Mouse (Mus musculus): ENCODE data around the gene Tspan33. TPM values are rescaled to one million over a fixed set of nuclear protein-coding genes. Genes with fewer than 3 reads are reported as not detected.
A peak's percentile ranks its signal among the peaks of the same experiment; 100 is the strongest.

The Tspan33 gene
- polyA plus RNA-seq, 1 experiment from 2014 or later, result 53.5 TPM

DNA sequence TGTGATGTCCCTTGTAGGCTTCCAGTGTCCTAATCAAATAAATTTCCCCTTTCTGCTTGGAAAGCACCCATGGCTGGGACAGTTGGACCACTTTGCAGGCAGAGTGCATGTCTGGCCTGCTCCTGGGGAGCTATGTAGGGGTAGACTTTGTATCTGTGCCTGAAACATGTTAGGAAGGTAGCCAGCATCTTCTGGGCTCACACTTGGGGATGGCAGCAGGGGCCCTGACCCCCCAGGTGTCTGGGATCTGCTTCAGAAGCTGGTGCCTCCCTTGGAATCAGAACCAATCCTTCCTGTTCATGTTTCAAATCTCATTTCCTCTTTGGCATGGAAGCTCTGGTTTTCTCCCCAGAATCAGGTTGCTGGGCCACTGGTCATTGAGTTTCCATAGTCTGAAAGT is 3.1 kb downstream of the Tspan33 start:
- peaks cover 3% of the 10 kb centered on the region for H3K27me3 ChIP-seq
- CTCF ChIA-PET, result interaction anchor here (0.9 kb wide), 1 partner anchor 9 kb away, joined by 3 read pairs; no protein-coding TSS in a partner anchor
- TF ChIP-seq CTCF (IDR thresholded peaks at IDR 0.05), result no peak
- DNase-seq (ENCODE audit: low read depth, low spot score) (no peak), ATAC-seq (no peak)
- in situ Hi-C loops (cut with MboI; ENCODE audit: low pct_unique_long_range_greater_than_20kb), result no loop called here
- POLR2A ChIA-PET, result interaction anchor here (0.6 kb wide), 1 partner anchor 102 kb away, joined by 3 read pairs; no protein-coding TSS in a partner anchor

DNA sequence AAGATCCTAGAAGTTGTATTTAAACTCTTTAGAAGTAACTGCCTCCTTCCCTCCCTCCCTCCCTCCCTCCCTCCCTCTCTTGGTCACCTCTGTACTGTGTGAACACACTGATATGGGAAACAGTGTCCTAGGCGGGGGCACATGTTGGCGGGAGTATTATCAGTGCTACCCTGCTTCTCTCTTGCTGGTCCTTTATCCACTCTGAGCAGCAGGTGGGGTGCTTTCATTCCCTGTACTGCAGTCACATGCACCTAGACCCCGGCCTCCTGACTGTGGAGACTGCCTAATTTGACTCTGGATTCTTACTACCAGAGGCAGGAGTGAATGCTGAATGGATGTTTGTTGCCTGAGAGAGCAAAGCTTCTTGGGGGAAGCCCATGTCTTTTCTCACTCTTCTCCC is 3.5 kb downstream of the Tspan33 start:
- H3K27me3 ChIP-seq, result peaks cover under 1% of the 10 kb centered on the region
- CTCF ChIA-PET, result interaction anchor here (0.9 kb wide), 1 partner anchor 9 kb away, joined by 3 read pairs; no protein-coding TSS in a partner anchor
- POLR2A ChIA-PET, result no interaction called here
- no peak for ATAC-seq
- in situ Hi-C loops (cut with MboI; ENCODE audit: low pct_unique_long_range_greater_than_20kb), result no loop called here
- TF ChIP-seq CTCF (IDR thresholded peaks at IDR 0.05), result no peak
- DNase-seq (ENCODE audit: low read depth, low spot score), result no peak

DNA sequence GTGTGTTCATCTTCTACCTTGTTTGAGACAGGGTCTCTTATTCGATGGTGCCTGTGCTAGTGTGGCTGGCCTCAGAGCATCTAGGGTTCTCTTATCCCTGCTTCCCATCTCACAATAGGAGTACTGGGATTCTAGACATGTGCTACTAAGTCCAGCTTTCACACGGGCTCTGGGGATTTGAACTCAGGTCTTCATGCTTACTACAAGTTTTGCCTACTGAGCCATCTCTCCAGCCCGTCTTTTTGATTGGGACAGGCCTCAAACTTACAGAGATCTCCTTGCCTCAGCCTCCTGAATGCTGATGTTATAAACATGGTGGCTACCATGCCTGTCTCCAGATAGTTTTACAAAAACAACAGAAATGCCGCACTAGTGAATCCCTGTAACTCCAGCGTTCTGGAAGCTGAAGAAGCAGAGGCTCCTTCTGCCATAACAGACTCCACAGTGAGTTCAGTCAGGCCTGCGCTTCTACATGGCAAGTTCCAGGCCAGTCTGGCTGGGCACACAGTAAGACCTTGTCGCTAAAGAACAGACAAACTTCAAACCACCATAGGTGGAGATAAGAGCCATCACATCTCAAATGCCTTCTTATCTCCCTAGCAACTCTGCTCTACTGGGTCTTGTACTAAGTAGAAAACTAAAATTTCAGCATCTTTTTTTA is 5.2 kb downstream of the Tspan33 start:
- in situ Hi-C loops (cut with MboI; ENCODE audit: low pct_unique_long_range_greater_than_20kb), result no loop called here
- ATAC-seq (no peak), DNase-seq (ENCODE audit: low read depth, low spot score) (no peak)
- POLR2A ChIA-PET, result interaction anchor here (0.6 kb wide), 1 partner anchor 1395 kb away, joined by 4 read pairs; no protein-coding TSS in a partner anchor
- TF ChIP-seq CTCF (IDR thresholded peaks at IDR 0.05), result no peak
- CTCF ChIA-PET, result no interaction called here
- H3K27me3 ChIP-seq, result no peaks in the 10 kb centered on the region

DNA sequence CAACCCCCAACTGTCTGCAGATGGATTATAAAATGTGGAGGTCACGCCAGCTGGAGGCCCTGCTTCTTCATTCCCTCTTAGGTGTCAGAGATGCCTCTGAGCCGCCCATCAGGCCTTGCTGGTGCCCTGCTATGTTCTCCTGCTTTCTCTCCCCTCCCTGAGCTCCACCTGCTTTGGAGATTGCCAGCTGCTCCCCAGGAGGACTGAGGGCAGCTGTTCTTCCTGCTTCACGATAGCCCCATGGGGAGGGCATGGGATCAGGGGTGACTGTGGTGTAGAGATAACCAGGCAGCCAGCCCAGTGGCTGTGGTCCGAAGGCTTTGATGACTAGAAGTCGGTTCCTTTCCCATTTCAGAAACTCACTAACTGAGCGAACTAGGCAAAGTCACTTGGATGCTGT is 7.0 kb downstream of the Tspan33 start:
- POLR2A ChIA-PET, result no interaction called here
- H3K27me3 ChIP-seq, result no peaks in the 10 kb centered on the region
- in situ Hi-C loops (cut with MboI; ENCODE audit: low pct_unique_long_range_greater_than_20kb), result no loop called here
- no peak for TF ChIP-seq CTCF (IDR thresholded peaks at IDR 0.05)
- ATAC-seq (no peak), DNase-seq (ENCODE audit: low read depth, low spot score) (no peak)
- CTCF ChIA-PET, result interaction anchor here (2.6 kb wide), 1 partner anchor 11 kb away, joined by 16 read pairs; no protein-coding TSS in a partner anchor

DNA sequence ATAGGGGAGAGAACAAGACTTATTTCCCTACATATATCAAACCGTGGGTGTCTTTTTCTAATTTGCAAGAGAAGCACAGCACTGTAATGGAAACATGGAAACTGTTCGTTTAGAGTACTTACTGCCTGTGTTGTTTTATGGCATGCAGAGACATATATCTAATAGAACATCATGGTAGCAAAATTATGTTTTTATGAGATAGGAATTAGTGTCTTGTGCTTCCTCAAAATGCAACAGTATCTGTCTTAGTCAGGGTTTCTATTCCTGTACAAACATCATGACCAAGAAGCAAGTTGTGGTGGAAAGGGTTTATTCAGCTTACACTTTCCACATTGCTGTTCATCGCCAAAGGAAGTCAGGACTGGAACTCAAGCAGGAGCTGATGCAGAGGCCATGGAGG is 8.1 kb downstream of the Tspan33 start:
- ATAC-seq, result no peak
- in situ Hi-C loops (cut with MboI; ENCODE audit: low pct_unique_long_range_greater_than_20kb), result no loop called here
- CTCF ChIA-PET, result interaction anchor here (1.5 to 2.6 kb wide), 2 partner anchors 10 to 16 kb away, joined by 3 to 16 read pairs; no protein-coding TSS in a partner anchor

DNA sequence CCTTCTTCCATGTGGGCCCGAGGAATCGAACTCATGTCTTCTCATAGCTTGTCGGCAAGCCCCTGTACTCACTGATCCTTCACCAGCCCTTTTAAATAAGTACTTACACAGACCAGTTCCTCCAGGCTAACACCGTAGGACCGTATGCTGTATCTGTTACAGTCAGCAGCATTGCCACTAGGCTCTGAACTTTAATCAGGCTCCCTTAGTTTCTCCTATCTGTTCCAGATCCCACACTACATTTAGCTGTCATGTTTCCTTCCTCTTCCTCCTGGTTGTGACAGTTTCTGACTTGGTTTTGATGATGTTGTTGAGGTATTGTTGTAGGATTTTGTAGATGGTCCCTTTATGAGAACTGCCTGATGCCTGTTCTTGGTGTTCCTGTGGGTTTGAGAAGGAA is 10.1 kb downstream of the Tspan33 start:
- ATAC-seq (no peak), DNase-seq (ENCODE audit: low read depth, low spot score) (no peak)
- ChIA-PET CTCF (no interaction called here), POLR2A (no interaction called here)
- in situ Hi-C loops (cut with MboI; ENCODE audit: low pct_unique_long_range_greater_than_20kb), result no loop called here
- H3K27me3 ChIP-seq, result no peaks in the 10 kb centered on the region
- no peak for TF ChIP-seq CTCF (IDR thresholded peaks at IDR 0.05)

More for the DNA sequence above, 8.1 kb downstream of the Tspan33 start:
- H3K27me3 ChIP-seq, result no peaks in the 10 kb centered on the region
- POLR2A ChIA-PET, result no interaction called here
- DNase-seq (ENCODE audit: low read depth, low spot score), result no peak
- no peak for TF ChIP-seq CTCF (IDR thresholded peaks at IDR 0.05)

DNA sequence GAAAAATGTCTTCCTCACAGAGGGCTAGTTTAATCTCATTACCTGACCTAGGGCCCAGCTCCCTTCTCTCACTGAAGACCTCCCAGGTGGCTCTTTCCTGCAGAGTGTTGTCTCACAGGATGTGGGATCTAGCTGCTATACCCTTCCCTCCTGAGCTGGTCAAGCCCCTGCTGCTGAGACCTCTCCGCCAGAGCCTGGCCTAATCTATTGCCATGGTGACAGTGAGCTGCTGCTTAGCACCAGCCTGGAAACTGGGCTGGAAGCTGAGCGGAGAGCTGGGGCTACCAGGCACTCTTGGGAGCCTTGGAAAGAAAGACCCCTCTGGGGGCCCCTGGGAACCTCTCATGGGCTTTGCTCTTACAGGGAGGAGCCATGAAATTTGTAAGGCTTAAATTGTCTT is 13.9 kb downstream of the Tspan33 start:
- CTCF ChIA-PET, result interaction anchor here (1.3 kb wide), 1 partner anchor 42 kb away, joined by 3 read pairs; no protein-coding TSS in a partner anchor
- DNase-seq (ENCODE audit: low read depth, low spot score) (no peak), ATAC-seq (peak; percentile 24)
- H3K27me3 ChIP-seq, result no peaks in the 10 kb centered on the region
- in situ Hi-C loops (cut with MboI; ENCODE audit: low pct_unique_long_range_greater_than_20kb), result no loop called here
- TF ChIP-seq CTCF (IDR thresholded peaks at IDR 0.05), result no peak
- POLR2A ChIA-PET, result interaction anchor here (1.2 kb wide), 1 partner anchor 14 kb away, joined by 4 read pairs; no protein-coding TSS in a partner anchor

DNA sequence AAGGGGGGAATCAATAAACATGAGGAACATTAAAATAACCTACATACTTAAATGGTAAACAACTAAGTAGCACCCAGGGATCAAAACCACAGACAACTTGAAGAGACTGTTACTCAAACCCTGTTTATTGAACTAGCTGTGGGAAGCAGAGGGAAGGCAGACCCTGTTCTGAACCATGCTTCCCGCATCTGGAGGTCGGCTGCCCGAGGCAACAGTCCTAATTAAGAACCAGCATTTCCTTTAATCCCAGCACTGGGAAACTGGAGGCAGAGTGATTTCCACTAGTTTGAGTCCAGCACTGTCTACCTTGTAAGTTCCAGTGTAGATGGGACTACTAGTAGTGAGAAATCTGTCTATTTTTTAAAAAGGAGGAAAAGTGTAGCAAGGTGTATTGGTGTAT is 17.3 kb downstream of the Tspan33 start:
- in situ Hi-C loops (cut with MboI; ENCODE audit: low pct_unique_long_range_greater_than_20kb), result loop anchor here (5.0 kb wide), 1 partner anchor 46 kb away; no protein-coding TSS in a partner anchor
- ATAC-seq, result no peak
- CTCF ChIA-PET, result interaction anchor here (1.0 to 2.1 kb wide), 12 partner anchors 9 to 148 kb away, joined by 3 to 16 read pairs (median 6); partner anchors contain the start of gene Smo
- H3K27me3 ChIP-seq, result no peaks in the 10 kb centered on the region
- no peak for TF ChIP-seq CTCF (IDR thresholded peaks at IDR 0.05)
- POLR2A ChIA-PET, result no interaction called here
- no peak for DNase-seq (ENCODE audit: low read depth, low spot score)

DNA sequence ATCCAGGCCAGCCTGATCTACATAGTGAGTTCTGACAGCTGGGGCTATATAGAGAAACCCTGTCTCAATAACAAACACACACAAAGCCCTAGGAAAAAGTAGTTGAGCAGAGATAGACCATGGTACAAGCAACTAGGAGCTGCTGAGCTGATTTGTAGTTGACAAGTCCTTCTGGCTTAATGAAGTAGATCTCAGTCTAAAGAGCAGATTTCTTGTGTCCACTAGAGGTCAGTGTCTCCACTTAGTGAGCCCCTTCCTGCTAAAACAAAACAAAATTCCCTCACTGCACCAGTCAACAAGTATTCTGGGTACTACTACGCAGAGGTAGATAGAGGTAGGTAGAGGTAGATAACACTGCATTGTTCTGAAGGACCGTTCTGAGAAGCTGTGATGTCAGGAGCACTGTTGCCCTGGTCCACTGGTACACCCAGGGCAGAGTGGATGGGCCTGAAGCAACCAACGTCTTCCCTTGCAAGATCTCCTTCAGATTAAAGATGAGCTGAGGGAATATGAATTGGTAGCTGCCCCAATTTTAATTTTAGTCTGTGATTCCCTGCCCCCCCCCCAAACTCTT is 18.1 kb downstream of the Tspan33 start:
- ATAC-seq (no peak), DNase-seq (ENCODE audit: low read depth, low spot score) (no peak)
- peak; percentile 77 for TF ChIP-seq CTCF (IDR thresholded peaks at IDR 0.05)
- H3K27me3 ChIP-seq, result no peaks in the 10 kb centered on the region
- ChIA-PET CTCF (interaction anchor here (0.7 to 2.1 kb wide), 17 partner anchors 8 to 148 kb away, joined by 3 to 16 read pairs (median 5); partner anchors contain the start of gene Smo), POLR2A (interaction anchor here (0.7 kb wide), 1 partner anchor 24 kb away, joined by 4 read pairs; the partner anchor contains the start of gene Smo)
- in situ Hi-C loops (cut with MboI; ENCODE audit: low pct_unique_long_range_greater_than_20kb), result loop anchor here (5.0 kb wide), 1 partner anchor 45 kb away; no protein-coding TSS in a partner anchor

DNA sequence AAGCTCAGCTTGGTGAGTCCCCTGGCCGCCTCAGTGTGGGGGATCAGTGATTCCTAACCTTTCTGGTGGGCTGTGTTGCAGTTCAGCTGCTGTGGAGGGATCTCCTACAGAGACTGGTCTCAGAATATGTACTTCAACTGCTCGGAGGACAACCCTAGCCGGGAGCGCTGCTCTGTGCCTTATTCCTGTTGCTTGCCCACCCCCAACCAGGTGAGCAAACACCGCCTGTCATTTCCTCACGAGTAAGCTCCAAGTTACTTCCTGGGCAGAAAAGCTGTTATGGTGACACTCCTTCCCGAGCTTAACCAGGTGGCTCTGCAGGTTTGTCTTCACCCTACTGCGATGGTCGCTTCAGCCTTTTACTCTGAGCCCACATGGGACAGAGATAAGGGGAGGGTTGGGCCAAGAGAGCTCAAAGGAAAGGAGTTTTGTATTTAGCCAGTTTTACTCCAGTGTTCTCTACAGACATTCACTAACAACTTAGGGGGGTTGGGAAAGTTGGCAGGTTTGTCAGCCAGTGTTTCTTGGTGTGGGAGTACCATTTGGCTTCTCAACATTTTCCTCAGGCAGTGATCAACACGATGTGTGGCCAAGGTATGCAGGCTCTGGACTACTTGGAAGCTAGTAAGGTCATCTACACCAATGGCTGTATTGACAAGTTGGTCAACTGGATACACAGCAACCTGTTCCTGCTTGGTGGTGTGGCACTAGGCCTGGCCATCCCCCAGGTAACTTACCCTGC is 22.8 kb downstream of the Tspan33 start:
- DNase-seq (ENCODE audit: low read depth, low spot score), result no peak
- in situ Hi-C loops (cut with MboI; ENCODE audit: low pct_unique_long_range_greater_than_20kb), result no loop called here
- POLR2A ChIA-PET, result interaction anchor here (0.6 to 1.2 kb wide), 2 partner anchors 12 to 577 kb away, joined by 3 read pairs; no protein-coding TSS in a partner anchor

More for the DNA sequence above, 22.8 kb downstream of the Tspan33 start:
- CTCF ChIA-PET, result no interaction called here
- no peak for ATAC-seq
- H3K27me3 ChIP-seq, result no peaks in the 10 kb centered on the region
- no peak for TF ChIP-seq CTCF (IDR thresholded peaks at IDR 0.05)
